Mouse (Mus musculus): ENCODE measurements around the gene Sf3a1. TPM values are rescaled to one million over a fixed set of nuclear protein-coding genes. Genes with fewer than 3 reads are reported as not detected.
A peak's percentile ranks its signal among the peaks of the same experiment; 100 is the strongest.
"Not testable (repeated sequence)": the region's sequence is repeated elsewhere in the genome, so short reads cannot be mapped to it uniquely, and the experiment has no call there.

The Sf3a1 gene
- 53.7 and 57.5 TPM in 2 replicates for polyA plus RNA-seq (2015; fragmentation: Nextera tagmentation; extraction: Ambion mirVana)

DNA sequence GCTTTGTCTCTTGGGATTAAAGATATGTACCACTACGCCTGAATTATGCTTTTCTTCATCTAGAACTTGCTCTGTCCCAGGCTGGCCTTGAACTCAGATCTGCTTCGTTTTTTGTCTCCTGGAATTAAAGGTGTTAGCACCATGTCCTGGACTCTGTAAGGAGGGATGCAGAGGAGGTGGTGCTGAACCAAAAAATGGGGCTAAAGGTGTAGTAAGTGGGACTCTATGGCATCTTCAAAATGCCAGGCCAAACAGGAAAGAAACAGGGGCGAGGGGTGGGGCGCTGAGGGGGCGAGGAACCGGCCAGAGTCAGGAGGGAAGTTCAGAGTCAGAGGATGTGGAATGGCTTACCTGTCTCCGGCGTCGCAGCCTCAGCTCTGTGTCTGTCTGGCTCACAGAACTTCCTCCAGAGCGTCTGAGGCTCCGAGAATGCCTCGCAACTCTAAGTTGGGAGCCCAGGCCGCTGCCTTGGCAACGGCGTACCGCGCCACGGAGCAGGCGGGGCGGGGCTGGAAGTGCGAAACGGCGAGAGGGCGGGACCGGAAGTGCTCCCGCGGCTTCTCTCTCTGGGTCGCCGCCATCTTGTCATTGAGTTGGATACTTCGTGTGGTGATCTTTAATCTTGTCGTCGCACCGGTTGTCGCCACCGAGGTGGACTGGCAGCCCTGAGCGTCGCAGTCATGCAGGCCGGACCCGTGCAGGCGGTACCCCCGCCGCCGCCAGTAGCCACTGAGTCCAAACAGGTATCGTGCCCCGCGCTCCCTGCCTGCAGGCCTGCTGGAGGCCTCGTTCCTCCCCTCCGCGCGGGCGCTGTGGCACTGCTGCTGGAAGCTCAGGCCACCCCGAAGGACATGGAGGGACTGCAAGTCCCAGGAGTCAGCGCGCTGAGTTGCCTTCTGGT lies at the start of gene Sf3a1, which contains the start of gene Ccdc157:
Gene Sf3a1, plus strand, starts transcription at position 543 of the 901 bp plus-strand sequence.
Gene Ccdc157, minus strand, starts transcription at position 486 of the 901 bp plus-strand sequence.
- Histone ChIP-seq H3K9ac (peak within 1 kb of the TSS; percentile 89), H3K27me3 (replicated peaks) (no peaks in the 10 kb centered on the region), H3K27ac (peak within 1 kb of the TSS; percentile 94), H3K4me3 (peak within 1 kb of the TSS; percentile 88), H3K9me3 (no peaks in the 10 kb centered on the region), H3K4me1 (peaks cover 49% of the 10 kb centered on the region), H3K36me3 (replicated peaks) (peaks cover 13% of the 10 kb centered on the region), H3K4me2 (peak within 1 kb of the TSS; percentile 81)
- peak; percentile 97 for ATAC-seq (replicated peaks)
- under 1% methylated on average over 54 of the region's 54 CpGs for WGBS

DNA sequence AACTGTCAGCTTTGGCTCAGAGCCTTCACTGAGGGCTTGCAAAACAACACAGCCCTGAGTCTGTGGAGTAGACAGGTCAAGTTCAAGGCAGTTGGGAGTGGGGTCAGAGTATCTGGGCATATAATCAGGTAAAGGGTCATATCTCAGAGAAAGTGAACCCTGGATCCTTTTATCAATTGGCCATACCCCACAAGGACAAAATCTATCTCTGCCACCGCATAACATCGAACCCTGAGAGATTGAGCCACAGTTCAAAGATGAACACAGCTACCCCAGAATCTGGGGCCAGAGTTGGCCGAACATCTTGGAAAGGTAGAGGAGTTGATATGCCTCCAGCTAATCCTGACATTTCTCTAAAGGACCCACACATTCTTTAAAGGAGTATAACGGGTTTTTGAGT lies 48.1 kb upstream of the Sf3a1 start:
- WGBS, result 89% methylated on average over 4 of the region's 4 CpGs
- no peak overlapping the region for H3K9ac ChIP-seq
- ATAC-seq (replicated peaks), result no peak

DNA sequence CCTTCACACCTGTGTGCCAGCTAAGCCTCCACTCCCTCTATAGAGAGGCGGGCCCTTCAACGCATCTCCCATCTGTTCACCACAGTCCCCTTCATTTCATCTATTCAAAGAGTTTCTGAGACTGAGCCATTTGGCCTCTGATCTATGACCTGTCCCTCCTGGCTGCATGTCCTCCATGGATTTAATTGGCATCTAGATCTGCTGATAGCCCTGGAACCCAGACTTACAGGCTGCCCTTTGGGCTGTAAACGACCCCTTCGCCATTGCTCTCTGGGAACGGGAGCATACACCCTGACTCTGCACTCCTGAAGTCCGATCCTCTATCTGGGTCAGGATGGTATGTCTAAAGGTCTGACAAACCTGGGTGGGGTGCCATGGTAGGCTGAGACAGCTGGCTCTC lies 47.3 kb upstream of the Sf3a1 start:
- Histone ChIP-seq H3K4me1 (peaks cover 16% of the 10 kb centered on the region; the same call in 1 of the 2 replicates), H3K4me2 (no peak overlapping the region), H3K36me3 (replicated peaks) (no peaks in the 10 kb centered on the region), H3K27me3 (replicated peaks) (no peaks in the 10 kb centered on the region), H3K4me3 (no peak overlapping the region), H3K27ac (no peak overlapping the region), H3K9ac (no peak overlapping the region), H3K9me3 (no peaks in the 10 kb centered on the region)
- no peak for ATAC-seq (replicated peaks)
- 90% methylated on average over 6 of the region's 6 CpGs for WGBS

More for the DNA sequence above, 48.1 kb upstream of the Sf3a1 start:
- no peak overlapping the region for H3K4me3 ChIP-seq
- H3K27me3 ChIP-seq (replicated peaks), result no peaks in the 10 kb centered on the region
- H3K4me2 ChIP-seq, result no peak overlapping the region
- H3K27ac ChIP-seq, result no peak overlapping the region
- H3K4me1 ChIP-seq, result 0 out of 2 replicates have a peak, but pooled peaks cover 8% of the 10 kb centered on the region
- H3K36me3 ChIP-seq (replicated peaks), result no peaks in the 10 kb centered on the region
- H3K9me3 ChIP-seq, result no peaks in the 10 kb centered on the region

DNA sequence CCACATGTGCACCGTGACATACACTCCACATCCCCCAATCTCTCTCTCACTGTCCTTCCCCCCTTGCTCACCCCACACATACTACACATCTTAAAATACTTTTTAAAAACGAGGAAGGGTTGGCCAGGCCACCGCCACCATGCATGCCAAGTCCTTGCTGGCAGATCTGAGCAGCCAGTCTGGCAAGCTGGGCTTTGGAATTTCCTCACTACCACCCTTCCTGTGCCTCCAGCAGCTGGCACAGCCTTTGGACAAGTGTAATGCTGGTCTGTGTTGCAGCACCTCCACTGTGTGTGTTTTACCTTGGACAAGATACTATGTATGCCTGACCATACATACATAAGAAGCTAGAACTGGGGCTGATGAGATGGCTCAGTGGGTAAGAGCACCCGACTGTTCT lies 46.7 kb upstream of the Sf3a1 start:
- Histone ChIP-seq H3K27ac (no peak overlapping the region), H3K9me3 (no peaks in the 10 kb centered on the region), H3K27me3 (replicated peaks) (no peaks in the 10 kb centered on the region), H3K4me1 (peaks cover 22% of the 10 kb centered on the region; the same call in 1 of the 2 replicates), H3K4me3 (no peak overlapping the region), H3K4me2 (no peak overlapping the region), H3K9ac (no peak overlapping the region), H3K36me3 (replicated peaks) (no peaks in the 10 kb centered on the region)
- 88% methylated on average over 4 of the region's 4 CpGs for WGBS
- no peak for ATAC-seq (replicated peaks)

DNA sequence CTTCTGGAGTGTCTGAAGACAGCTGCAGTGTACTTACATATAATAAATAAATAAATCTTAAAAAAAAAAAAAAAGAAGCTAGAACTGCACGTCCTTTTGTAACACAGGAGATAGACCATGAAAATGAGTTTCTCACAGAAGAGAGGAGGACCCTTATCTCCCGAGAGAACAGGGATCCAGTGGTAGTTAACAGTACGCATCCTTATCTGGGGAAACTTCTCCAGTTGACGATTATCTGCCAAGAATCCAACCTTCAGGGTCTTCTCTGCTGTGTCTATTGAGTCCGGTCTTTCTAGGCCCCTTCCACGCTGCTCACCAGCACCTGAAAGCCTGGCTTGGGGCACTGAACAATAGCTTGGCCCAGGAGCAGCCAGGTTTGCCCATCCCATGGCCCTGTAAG lies 46.2 kb upstream of the Sf3a1 start:
- 85% methylated on average over 6 of the region's 6 CpGs for WGBS
- no peak for ATAC-seq (replicated peaks)
- no peaks in the 10 kb centered on the region for H3K27me3 ChIP-seq (replicated peaks)
- no peaks in the 10 kb centered on the region for H3K36me3 ChIP-seq (replicated peaks)
- no peak overlapping the region for H3K27ac ChIP-seq
- H3K9ac ChIP-seq, result no peak overlapping the region
- H3K4me1 ChIP-seq, result peaks cover 22% of the 10 kb centered on the region; the same call in 1 of the 2 replicates
- H3K4me2 ChIP-seq, result no peak overlapping the region
- H3K9me3 ChIP-seq, result no peaks in the 10 kb centered on the region
- H3K4me3 ChIP-seq, result no peak overlapping the region

DNA sequence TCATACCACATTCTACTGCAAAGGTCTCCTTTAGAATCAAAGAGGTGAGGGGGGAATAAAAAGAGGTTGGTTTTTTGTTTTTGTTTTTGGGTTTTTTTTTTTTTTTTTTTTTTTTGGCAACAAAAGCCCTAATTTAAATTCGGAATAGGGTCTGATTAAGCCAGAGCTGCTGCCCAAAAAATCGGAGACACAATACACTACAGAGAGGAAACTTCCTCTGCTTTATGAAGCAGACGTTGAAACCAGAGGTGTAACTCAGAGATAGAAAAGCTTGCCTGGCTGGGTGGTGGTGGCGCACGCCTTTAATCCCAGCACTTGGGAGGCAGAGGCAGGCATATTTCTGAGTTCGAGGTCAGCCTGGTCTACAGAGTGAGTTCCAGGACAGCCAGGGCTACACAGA lies 45.6 kb upstream of the Sf3a1 start:
- not testable (repeated sequence) for H3K36me3 ChIP-seq (replicated peaks); H3K27me3 ChIP-seq (replicated peaks); H3K4me2 ChIP-seq; H3K4me3 ChIP-seq; ATAC-seq (replicated peaks); H3K27ac ChIP-seq; H3K9ac ChIP-seq; H3K9me3 ChIP-seq
- H3K4me1 ChIP-seq, result peaks cover 22% of the 10 kb centered on the region; the same call in 1 of the 2 replicates
- 76% methylated on average over 6 of the region's 6 CpGs for WGBS

DNA sequence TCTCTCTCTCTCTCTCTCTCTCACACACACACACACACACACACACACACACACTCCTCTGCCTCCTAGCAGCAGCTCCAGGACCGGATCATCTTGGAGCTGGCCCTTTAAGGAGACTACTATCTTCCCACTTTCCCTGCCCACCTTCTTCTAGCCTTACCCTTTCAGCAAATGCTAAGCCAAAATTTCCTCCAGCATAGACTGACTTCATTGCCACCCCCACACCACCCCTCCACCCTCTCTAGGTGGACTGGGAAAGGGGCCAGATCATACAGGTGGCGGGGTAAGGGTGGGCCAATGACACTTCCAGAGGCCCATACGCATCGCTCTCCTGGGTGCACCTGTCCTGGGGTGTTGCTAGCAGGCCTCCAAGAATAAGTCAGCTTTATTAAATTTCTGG lies 44.7 kb upstream of the Sf3a1 start:
- Histone ChIP-seq H3K36me3 (replicated peaks) (no peaks in the 10 kb centered on the region), H3K4me2 (no peak overlapping the region), H3K4me3 (no peak overlapping the region), H3K27ac (no peak overlapping the region), H3K9me3 (no peaks in the 10 kb centered on the region), H3K9ac (no peak overlapping the region), H3K27me3 (replicated peaks) (no peaks in the 10 kb centered on the region), H3K4me1 (peaks cover 22% of the 10 kb centered on the region; the same call in 1 of the 2 replicates)
- WGBS, result 93% methylated on average over 4 of the region's 4 CpGs
- ATAC-seq (replicated peaks), result no peak

DNA sequence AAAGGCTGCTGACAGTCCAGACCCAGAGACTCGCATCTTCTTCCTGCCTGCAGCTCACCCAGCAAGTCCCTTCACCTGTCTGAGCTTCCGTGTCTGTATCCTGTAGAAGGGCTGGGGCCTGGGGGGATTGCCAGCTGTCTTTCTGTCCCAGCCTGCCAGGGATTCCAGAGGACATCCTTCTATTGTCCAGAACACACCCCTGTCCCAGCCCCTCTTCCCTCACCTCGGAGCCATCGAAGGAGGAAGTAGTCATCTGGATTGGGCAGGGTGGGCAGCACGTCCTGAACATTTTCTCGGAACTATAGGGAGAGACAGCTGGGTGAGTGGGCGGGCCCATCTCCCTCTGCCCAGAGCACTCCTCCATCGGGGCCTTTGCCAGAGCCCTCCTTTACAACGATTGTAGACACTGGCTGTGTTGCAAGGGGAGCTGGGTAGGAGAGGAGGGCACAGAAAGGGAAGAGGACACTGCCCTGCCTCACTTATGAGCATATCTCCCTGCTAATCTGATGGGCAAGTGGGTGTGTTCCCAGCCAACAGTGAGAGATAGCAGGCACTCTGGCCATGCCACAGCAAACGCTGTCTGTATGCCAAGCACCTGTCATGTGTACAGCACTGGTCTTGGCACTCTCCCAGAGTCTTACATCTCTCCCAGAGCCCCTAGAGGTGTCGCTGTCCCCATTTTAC lies 43.5 kb upstream of the Sf3a1 start:
- Histone ChIP-seq H3K4me2 (no peak overlapping the region; the same call in 1 of the 2 replicates), H3K4me3 (no peak overlapping the region)
- ATAC-seq (replicated peaks), result no peak

DNA sequence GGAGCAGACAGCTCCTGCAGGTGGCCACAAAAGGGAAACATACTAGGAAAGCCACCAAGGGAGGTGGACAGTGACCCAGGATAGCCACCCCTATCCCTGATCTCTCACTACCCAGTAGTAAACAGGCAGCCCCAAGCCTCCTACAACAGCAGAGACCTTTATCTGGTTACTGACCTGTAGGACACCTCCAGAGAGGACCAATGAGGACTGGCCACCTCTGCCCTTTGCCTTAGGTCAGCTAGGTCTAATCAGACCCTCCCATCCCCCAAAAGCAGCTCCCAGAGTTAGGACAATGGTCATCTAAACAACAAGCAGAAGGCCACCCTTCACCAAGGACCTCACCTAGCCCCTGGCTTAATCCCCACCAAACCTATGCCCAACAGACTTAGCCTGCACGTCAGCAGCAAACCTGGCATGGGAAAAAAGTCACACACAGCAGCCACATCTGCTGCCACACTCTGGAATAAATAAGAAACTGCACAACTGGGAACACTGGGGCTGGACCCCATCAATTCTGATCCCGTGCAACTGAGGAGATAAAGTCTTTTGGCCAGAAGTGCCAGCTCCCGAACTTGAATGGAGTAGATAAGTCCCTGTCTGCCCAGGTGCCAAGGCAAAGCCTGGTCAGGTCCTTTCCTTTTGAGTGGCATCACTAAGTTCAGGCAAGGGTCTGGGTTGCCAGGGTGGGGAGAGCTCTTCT lies 42.6 kb upstream of the Sf3a1 start:
- H3K4me1 ChIP-seq, result peaks cover 22% of the 10 kb centered on the region; the same call in 1 of the 2 replicates
- H3K36me3 ChIP-seq (replicated peaks), result no peaks in the 10 kb centered on the region
- H3K4me2 ChIP-seq, result peak overlapping the region; percentile 87
- H3K9me3 ChIP-seq, result no peaks in the 10 kb centered on the region
- ATAC-seq (replicated peaks), result 0 out of 2 replicates have a peak, but pooled peaks have one; percentile 7
- no peaks in the 10 kb centered on the region for H3K27me3 ChIP-seq (replicated peaks)
- H3K27ac ChIP-seq, result no peak overlapping the region
- 17% methylated on average over 3 of the region's 3 CpGs for WGBS
- H3K4me3 ChIP-seq, result peak overlapping the region; percentile 57
- peak overlapping the region; percentile 66 for H3K9ac ChIP-seq

More for the DNA sequence above, 43.5 kb upstream of the Sf3a1 start:
- H3K36me3 ChIP-seq (replicated peaks), result no peaks in the 10 kb centered on the region
- 66% methylated on average over 11 of the region's 11 CpGs for WGBS
- H3K27me3 ChIP-seq (replicated peaks), result no peaks in the 10 kb centered on the region
- no peak overlapping the region for H3K9ac ChIP-seq
- H3K27ac ChIP-seq, result no peak overlapping the region
- H3K4me1 ChIP-seq, result peaks cover 22% of the 10 kb centered on the region; the same call in 1 of the 2 replicates
- no peaks in the 10 kb centered on the region for H3K9me3 ChIP-seq

DNA sequence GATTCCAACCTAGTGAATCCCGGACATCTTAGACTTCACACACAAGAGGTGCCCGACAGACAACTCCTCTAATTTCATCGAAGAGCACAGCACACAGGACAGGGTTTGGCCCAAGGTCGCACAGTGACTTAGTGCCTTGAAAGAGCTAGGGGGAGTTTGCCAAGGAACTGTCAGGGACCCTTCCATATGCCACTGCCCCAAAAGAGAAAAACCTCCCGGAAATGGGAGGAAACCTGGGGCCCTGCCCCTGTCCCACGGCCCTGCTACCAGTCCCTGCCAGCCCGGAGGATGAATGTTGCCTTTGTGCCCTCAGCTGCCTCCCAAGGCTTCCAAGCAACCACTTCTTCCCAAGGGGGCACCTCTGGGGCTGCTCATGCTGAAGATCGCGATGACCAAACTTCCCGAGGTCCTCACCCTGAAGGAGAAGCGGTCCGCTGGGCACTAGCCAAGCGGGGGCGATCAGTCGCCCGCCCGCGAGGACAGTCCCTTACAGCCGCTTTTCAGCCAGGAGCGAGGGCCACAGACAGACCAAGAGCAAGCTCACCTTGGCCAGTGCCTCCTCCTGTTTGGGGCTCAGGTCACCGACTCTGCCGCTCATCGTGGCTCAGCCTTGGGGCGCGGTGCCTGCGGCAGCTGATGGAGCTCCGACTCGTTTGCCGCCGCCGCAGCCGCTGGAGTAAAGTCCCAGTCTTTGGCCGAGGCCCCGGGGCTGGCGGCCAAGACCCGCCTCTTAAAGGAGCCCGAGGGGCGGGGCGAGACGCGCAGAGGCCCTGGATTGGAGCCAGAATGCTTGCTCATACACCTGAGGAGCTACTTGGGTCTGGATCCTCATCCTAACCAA lies 41.8 kb upstream of the Sf3a1 start:
- Histone ChIP-seq H3K36me3 (replicated peaks) (no peaks in the 10 kb centered on the region), H3K9me3 (no peaks in the 10 kb centered on the region), H3K27ac (peak overlapping the region; percentile 64; the same call in 1 of the 2 replicates), H3K4me2 (peak overlapping the region; percentile 87), H3K9ac (peak overlapping the region; percentile 66), H3K27me3 (replicated peaks) (no peaks in the 10 kb centered on the region), H3K4me3 (peak overlapping the region; percentile 57), H3K4me1 (peaks cover 22% of the 10 kb centered on the region; the same call in 1 of the 2 replicates)
- peak; percentile 70 for ATAC-seq (replicated peaks)
- WGBS, result 2% methylated on average over 41 of the region's 41 CpGs

DNA sequence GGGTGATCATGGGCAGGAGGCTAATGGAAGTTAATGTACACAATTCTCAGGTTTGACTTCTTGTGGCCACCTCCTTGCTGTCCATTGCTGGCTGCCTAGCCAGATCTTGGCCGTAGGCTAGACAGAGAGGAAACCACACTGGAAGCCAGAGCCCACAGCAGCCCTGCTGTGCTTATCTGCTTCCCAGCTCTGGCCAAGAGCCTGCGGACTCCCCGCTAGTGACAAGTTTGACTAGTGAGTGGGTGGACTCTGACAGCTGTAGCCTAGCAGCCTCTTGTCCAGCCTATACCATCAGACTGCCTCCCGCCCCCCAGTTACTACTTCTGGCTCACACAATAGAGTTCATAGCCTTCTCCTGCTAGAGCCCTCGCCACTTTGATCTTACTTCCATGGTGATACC lies 40.5 kb upstream of the Sf3a1 start:
- no peaks in the 10 kb centered on the region for H3K36me3 ChIP-seq (replicated peaks)
- no peak for ATAC-seq (replicated peaks)
- peaks cover 22% of the 10 kb centered on the region; the same call in 1 of the 2 replicates for H3K4me1 ChIP-seq
- no peaks in the 10 kb centered on the region for H3K27me3 ChIP-seq (replicated peaks)
- no peak overlapping the region for H3K27ac ChIP-seq
- 84% methylated on average over 5 of the region's 5 CpGs for WGBS
- no peaks in the 10 kb centered on the region for H3K9me3 ChIP-seq
- no peak overlapping the region for H3K9ac ChIP-seq
- H3K4me2 ChIP-seq, result no peak overlapping the region
- H3K4me3 ChIP-seq, result no peak overlapping the region

Measured in midbrain, embryonic 15.5 days (tissue).